Mouse (Mus musculus): Measurements from ENCODE around the gene H2al1m.
"Not testable (repeated sequence)": the region's sequence is repeated elsewhere in the genome, so short reads cannot be mapped to it uniquely, and the experiment has no call there.

H2al1m gene

DNA sequence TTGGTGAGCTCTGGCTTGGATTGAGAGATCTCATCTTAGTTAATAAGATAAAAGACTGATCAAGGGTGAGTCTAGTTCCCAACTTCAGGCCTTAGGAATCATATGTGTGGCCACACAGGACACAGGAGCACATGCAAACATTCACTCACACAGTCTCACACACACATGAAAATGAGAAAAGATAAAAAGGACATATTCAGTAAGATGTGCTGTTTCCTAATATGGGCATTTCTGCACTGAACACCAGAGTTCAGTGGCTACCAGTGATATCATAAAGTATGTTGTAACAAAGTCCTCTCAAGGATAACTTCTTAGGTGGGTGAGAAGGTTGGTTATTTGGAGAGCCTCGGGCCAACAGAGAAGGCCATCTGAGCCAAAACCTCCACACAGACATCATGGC is at the start of gene H2al1m:
TSS of gene H2al1m (plus strand) at position 301 of the 400 bp plus-strand sequence.
- DNase-seq (ENCODE audit: low spot score), result not testable (repeated sequence)

DNA sequence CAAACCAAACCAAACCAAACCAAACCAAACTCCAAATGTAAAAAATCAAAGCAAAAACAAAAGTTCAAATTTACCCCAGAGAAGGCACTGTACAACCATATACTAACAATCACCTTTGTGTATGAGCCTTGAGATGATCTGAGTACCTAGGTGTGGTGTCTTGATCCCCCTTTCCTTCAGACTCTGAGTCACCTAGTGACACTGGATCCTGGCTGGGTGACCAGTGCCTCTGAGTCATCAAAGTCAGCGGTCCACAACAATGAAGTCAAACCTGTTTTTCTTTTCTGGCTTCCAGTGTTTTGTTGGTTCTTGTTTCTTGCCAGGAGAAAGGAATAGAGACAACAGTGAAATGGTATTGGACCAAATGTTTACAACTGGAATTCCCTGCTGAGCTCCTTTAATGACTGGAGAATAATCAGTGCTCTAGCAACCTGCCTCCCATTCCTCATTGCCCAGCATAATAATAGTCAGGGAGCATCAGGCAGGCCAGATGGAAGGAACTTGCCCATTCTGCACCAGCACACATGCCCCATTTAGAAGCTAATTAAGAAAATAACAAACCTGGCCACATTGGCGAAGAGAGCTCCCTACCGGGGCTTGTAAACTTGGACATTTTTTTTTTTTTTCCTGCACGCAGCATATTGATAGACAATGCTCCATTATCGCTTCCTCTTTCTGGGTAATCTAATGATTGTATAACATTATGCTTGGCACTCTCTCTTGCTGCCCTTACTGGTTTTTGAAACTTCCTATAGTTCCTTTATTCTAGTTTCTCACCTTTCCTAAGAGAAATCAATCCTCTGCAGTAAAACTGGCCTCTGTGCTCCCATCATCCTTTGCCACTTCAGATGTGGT is 42.6 kb upstream of the H2al1m start:
- DNase-seq (ENCODE audit: low spot score), result no peak

DNA sequence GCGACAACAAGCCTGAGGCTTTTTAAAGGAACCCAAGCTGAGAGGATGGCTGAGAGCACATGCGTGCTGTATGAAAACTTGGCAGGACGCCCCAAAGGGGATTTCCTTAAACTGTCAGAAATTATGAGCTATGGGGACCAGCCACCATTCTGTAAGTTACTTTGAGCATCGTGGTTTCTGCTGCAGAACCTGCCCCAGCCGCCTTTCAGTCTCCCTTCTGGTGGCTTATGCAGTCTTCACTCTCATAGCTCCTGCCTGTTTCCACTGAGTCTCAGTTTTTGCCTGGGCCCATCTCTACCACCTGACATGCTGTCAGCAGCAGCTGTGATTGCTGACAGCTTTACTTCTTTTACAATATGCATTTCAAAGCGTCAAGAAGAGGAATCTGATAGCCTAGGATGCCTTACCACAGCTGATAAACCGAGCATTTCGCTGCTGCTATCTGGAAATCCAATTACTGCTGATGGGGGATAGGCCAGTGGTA is 40.1 kb upstream of the H2al1m start:
- no peak for DNase-seq (ENCODE audit: low spot score)

DNA sequence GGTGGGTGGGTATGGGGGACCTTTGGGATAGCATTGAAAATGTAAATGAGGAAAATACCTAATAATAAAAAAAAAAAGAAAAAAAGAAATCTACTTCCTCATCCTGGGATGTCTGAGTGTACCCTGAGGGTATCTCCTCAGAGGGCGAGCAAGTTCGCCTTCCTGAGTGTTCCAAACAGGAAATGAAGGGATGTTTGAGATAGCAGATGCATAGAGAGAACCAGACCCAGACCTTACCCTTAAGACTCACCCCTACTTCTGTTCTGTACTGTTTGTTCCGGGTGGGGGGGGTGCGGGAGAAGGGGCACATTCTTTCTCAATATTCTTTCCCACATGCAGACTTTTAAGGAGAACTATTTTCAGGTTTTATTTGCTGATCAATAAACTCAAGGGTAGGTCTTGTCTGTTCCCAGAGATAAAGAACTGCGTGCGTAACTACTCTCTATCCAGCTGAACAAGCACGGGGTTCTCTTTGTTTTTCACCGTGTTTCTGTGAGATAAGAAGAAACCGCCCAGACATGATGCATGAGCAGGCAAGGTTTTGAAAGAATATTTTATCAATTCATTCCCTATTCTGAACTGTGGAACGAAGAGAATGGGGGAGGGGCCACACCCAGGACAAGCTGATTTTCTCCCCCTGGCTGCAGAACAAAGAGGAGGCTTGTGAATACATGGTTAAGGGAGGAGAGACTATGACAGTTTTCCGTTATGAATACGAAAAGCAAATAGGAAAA is 38.8 kb upstream of the H2al1m start:
- peak; percentile 79 for DNase-seq (ENCODE audit: low spot score)

GRCm38 (mm10) chrX:9248911-9249310 is 34.7 kb upstream of the H2al1m start:
- no peak for DNase-seq (ENCODE audit: low spot score)

GRCm38 (mm10) chrX:9253990-9254389 is 29.6 kb upstream of the H2al1m start:
- DNase-seq (ENCODE audit: low spot score), result no peak

DNA sequence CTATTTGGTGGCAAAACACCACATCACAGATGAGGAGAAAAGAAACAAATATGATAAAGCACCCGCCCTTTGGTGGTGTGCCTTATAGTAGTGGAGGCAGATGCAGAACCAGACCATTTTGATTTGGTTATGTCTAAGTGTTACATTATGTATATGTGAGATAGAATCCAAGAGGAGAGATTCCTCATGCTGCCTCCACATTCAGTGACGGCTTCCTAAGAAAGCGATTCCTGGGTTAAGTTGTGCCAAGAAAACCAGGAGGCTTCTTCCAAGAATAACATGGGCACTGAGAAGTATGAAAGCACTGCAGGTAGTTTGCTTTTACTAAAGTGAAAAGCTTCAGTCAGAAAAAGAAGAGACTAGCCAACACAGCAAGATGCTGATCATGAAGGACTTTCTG is 28.7 kb upstream of the H2al1m start:
- no peak for DNase-seq (ENCODE audit: low spot score)

GRCm38 (mm10) chrX:9256766-9257165 is 26.8 kb upstream of the H2al1m start, which contains the start of gene Gm14862:
Gm14862 (minus strand) TSS chrX:9256899.
- DNase-seq (ENCODE audit: low spot score), result no peak

DNA sequence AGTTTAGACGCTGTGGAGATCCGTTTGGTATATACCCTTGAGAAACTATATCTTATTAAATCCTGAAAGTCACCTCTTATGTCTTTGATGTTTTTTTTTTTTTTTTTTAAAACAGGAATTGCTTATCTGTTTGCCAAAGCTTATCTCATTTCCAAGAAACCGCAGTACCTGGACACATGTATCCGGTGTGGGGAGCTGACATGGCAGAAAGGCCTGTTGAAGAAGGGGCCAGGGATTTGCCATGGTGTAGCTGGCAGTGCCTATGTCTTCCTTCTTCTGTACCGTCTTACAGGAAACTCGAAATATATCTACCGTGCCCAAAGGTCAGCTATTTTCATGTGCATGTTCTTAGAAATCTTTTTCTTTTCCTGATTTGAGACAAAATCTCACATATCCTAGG is 25.7 kb upstream of the H2al1m start:
- DNase-seq (ENCODE audit: low spot score), result no peak

GRCm38 (mm10) chrX:9259267-9259666 is 24.3 kb upstream of the H2al1m start:
- DNase-seq (ENCODE audit: low spot score), result no peak

GRCm38 (mm10) chrX:9271112-9271511 is 12.5 kb upstream of the H2al1m start:
- DNase-seq (ENCODE audit: low spot score), result no peak

GRCm38 (mm10) chrX:9271947-9272459 is 11.6 kb upstream of the H2al1m start:
- no peak for DNase-seq (ENCODE audit: low spot score)

DNA sequence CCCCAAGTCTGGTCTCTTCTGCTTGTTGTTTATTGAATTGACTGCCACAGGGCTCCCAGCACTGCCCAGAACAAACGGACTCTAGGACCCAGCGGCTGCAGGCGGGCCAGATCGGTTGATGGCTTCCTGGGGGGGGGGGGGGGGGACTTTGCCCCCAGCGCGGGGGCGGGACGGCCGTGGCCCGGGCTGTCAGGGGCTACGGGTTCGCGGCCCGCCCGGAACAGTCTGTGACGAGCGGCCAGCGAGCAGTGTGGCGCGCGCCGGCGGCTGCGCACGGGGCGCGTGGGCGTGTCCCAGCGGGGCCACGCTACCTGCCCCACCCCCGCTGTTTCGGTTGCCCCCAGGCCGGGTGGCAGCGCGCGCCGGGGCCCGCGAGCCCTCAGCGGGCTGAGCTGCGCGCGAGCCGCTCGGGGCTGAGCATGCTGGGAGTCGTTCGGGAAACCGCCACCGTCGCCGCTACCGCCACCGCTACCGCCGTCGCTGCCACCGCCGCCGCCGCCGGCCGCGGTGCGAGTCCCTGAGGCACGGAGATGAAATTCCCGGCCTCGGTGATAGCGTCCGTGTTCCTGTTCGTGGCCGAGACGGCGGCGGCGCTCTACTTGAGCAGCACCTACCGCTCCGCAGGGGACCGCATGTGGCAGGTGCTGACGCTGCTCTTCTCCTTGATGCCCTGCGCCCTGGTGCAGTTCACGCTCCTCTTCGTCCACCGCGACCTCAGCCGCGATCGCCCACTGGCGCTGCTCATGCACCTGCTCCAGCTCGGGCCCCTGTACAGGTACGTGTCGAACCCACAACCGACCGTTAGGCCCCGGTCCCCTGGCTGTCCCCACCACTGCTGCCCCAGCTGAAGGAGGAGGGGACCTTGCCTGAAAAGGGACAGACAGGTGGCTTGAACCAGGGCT is 10.9 kb upstream of the H2al1m start, which contains the start of gene Xk:
TSS of gene Xk (plus strand) at position 297 of the 902 bp plus-strand sequence.
- no peak for DNase-seq (ENCODE audit: low spot score)

- no peak for DNase-seq (ENCODE audit: low spot score)
Observed at GRCm38 (mm10) chrX:9273377-9274002, 10.1 kb upstream of the H2al1m start.

DNA sequence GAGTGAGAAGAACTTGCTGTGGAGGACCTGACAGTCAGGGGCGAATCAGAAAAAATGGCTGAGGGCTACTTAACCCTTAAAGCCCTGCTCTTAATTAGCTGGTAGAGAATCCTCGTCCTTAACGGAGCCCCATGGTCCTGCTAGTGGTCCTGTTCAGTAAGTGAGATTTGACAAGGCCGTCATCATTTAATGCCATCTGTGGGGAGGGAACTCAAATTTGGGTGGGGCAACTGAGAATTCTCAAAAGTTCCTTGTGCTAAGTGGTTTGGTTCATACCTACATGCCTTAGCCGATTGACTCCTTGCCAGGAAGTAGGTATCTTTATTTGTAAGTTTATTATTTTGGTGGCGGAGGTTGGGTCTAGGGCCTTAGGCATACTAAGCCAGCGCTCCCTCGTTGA is 9.2 kb upstream of the H2al1m start:
- peak; percentile 56 for DNase-seq (ENCODE audit: low spot score)

DNA sequence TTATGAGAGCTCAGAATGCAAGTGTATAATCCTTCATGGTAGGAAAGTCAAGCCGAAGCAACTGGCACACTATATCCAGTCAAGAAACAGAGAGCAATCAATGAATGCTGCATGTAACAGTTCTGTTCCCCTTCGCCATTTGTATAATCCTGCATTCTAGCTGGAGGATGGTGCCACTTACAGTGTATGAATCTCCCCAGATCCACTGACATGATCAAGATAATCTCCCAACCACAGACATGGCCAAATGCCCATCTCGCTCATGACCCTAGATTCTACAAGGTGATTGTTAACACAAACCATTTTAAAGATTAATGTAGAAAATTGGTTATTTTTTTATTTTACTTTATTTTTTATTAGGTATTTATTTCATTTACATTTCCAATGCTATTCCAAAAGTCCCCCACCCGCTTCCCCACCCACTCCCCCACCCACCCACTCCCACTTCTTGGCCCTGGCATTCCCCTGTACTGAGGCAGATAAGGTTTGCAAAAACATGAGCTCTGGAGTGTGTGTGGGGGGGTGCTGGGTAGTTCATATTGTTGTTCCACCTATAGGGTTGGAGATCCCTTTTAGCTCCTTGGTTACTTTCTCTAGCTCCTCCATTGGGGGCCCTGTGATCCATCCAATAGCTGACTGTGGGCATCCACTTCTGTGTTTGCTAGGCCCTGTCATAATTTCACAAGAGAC is 9.7 kb downstream of the H2al1m start:
- DNase-seq (ENCODE audit: low spot score), result not testable (repeated sequence)

GRCm38 (mm10) chrX:9298413-9298864 is 14.9 kb downstream of the H2al1m start:
- peak; percentile 81 for DNase-seq (ENCODE audit: low spot score)

- no peak for DNase-seq (ENCODE audit: low spot score)
Observed at GRCm38 (mm10) chrX:9302791-9303190, 19.2 kb downstream of the H2al1m start.

DNA sequence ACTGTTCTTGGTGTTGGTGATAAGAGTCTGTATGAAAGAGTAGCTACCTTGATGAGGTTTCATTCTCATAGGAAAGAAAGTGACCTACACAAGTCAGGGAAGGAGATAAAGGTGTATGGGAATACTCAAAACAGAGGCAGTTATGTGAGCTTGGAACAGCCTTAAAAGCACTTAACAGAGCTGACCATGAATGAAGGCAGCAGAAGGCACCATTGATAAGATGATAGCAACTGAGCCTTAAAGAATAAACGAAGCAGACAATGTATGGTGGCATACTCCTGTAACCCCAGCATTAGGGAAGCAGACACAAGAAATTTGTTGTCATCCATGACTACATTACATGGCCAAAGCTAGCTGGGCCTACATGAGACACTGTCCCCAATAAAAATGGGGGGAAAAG is 19.9 kb downstream of the H2al1m start:
- DNase-seq (ENCODE audit: low spot score), result peak; percentile 34

DNA sequence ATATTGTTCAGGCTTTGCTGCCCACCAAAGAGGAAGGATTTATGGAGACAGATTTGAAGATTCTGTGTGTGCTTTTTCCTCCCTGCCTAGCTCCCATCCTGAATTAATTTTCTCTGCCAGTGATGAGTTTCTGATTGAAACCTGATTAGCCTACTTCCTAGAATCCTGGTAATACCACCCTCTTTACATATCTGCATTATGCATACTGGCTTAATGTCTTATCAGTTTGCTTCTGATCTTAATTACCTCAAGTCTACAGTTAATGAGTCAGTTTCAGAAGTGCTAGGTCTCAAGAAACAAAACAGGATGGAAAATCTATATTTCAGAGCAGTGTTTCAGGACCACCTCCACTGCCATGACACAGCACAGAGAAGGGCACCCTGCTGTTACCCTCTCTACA is 32.9 kb downstream of the H2al1m start:
- DNase-seq (ENCODE audit: low spot score), result not testable (repeated sequence)
